Mouse (Mus musculus): ENCODE data around the gene Ccdc154. TPM values are rescaled to one million over a fixed set of nuclear protein-coding genes. Genes with fewer than 3 reads are reported as not detected.
A peak's percentile ranks its signal among the peaks of the same experiment; 100 is the strongest.

Gene Ccdc154
- polyA plus RNA-seq, 1 experiment from 2014 or later: not detected

DNA sequence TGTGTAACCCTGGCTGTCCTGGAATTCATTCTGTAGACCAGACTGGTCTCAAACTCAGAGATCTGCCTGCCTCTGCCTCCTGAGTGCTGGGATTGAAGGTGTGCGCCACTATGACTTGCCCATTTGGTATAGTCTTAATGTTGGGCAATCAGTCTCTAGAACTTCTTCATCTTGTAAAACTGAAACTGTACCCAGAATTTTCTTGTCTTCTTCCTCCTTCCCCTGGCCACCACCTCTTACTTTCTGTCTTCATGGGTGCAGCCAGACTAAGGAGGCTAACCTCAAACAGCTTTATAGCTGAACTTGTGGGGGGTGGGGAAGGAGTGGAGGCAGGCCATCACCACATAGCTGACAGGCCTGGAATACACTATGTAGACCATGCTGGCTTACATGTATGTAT lies 23.5 kb upstream of the Ccdc154 start:
- Histone ChIP-seq H3K4me3 (no peak overlapping the region), H3K4me1 (peaks cover 13% of the 10 kb centered on the region), H3K27me3 (replicated peaks) (no peaks in the 10 kb centered on the region), H3K36me3 (no peaks in the 10 kb centered on the region; the same call in 1 of the 2 replicates), H3K27ac (no peak overlapping the region), H3K4me2 (replicated peaks) (no peak overlapping the region), H3K9ac (no peak overlapping the region), H3K9me3 (no peaks in the 10 kb centered on the region)
- ATAC-seq (ENCODE audit: low FRiP score, low read depth): no peak
- 93% methylated on average over 1 of the region's 1 CpGs for WGBS

DNA sequence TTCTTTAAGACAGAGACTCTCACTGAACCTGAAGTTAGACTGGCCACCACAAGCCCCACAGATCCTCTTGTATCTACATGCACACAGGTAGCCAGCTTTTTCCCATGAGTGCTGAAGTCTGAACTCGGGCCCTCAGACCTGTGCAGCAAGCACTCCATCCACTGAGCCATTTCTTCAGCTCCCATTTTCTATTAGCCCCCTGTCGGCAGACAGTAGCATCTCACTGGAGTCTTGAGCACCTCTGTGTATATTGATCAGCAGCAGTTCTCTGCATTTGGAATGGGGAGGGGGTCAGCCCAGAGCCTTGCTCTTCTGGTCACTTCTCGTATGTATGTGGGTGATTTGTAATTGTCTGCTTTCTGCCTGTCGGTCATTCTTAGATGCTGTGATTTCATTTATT lies 22.3 kb upstream of the Ccdc154 start:
- no peak overlapping the region for H3K9ac ChIP-seq
- no peak overlapping the region for H3K27ac ChIP-seq
- H3K4me1 ChIP-seq: 0 out of 2 replicates have a peak, but pooled peaks cover 4% of the 10 kb centered on the region
- no peak for ATAC-seq (ENCODE audit: low FRiP score, low read depth)
- 74% methylated on average over 4 of the region's 4 CpGs for WGBS
- no peaks in the 10 kb centered on the region for H3K9me3 ChIP-seq
- H3K27me3 ChIP-seq (replicated peaks): no peaks in the 10 kb centered on the region
- H3K4me3 ChIP-seq: no peak overlapping the region
- no peak overlapping the region for H3K4me2 ChIP-seq (replicated peaks)
- H3K36me3 ChIP-seq: peaks cover 6% of the 10 kb centered on the region; the same call in 1 of the 2 replicates

DNA sequence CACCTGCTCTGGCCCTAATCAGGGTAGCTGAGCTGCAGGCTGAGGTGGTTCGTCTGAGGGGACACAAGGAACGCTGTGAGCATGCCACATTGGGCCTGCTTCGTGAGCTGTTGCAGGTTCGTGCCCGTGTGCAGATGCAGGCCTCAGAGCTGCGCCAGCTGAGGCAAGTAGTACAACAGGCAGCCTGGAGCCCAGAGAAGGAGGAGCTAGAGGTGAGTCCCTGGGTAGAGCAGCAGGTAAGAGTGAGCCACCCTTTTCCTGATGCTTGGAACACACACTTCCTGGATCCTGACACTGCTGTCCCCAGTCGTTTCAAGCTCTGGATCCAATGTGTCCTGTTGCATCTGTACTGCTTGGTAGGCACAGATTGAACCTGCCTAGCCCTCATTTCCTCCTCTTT lies 1.1 kb downstream of the Ccdc154 start:
- Histone ChIP-seq H3K27ac (no peak overlapping the region), H3K9me3 (no peaks in the 10 kb centered on the region), H3K4me2 (replicated peaks) (no peak overlapping the region), H3K4me3 (no peak overlapping the region), H3K9ac (no peak overlapping the region), H3K4me1 (no peaks in the 10 kb centered on the region), H3K27me3 (replicated peaks) (no peaks in the 10 kb centered on the region), H3K36me3 (peaks cover 33% of the 10 kb centered on the region)
- WGBS: 82% methylated on average over 7 of the region's 7 CpGs
- ATAC-seq (ENCODE audit: low FRiP score, low read depth): no peak

DNA sequence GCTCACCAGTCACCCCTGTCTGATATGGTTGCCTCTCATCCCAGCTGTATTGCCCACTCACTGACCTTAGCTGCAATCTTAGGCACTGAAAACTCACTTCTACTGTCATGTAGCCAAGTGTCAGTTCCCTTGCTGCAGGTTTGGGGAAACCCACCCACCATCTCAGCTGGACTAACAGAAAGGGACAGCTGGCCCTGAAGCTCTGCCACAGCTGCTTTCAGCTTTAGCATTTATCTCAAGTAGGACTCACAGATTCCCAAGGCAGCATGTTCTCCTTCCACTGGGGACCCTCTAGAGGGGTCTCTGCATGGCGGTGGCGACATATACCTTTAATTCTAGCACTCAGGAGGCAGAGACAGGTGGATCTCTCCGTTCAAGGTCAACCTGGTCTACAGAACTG lies 2.5 kb downstream of the Ccdc154 start:
- Histone ChIP-seq H3K4me2 (replicated peaks) (no peak overlapping the region), H3K36me3 (peaks cover 23% of the 10 kb centered on the region), H3K4me1 (no peaks in the 10 kb centered on the region), H3K9ac (no peak overlapping the region), H3K4me3 (no peak overlapping the region), H3K27me3 (replicated peaks) (no peaks in the 10 kb centered on the region), H3K9me3 (no peaks in the 10 kb centered on the region), H3K27ac (no peak overlapping the region)
- ATAC-seq (ENCODE audit: low FRiP score, low read depth): no peak
- 88% methylated on average over 3 of the region's 3 CpGs for WGBS

DNA sequence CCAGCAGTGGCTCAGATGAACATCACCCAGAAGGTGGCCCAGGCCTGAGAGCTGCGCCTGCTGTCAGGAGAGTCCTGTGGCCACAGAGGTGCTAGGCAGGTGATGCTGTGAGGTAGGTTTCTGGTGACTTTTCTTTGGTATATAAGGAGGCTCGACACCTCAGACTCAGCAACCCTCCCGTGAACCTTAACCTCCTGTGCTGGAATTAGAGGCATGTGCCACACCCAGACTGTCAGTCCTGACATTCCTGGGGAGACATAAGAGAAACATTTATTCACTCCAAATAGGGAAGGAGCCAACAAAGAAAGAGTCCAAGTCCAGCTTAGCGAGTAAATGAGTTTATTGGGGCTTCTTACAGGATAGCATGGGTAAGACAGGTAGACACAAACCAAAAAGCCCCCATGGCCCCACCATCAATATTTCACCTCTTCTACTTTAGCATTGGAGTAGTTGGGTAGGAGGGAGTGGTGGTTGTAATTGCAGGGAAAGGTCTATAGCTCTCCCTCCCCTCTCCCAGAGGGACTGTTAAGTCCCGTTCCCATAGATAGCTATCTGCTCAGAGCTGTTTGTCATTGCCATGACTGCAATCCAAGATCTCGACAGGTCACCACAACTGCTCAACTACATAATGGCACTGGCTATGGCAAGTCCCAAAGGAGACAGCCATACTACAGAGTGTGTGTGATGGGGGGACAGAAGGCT lies 3.9 kb downstream of the Ccdc154 start:
- Histone ChIP-seq H3K9ac (no peak overlapping the region), H3K4me1 (no peaks in the 10 kb centered on the region), H3K36me3 (peaks cover 9% of the 10 kb centered on the region), H3K4me2 (replicated peaks) (no peak overlapping the region), H3K27ac (no peak overlapping the region), H3K4me3 (no peak overlapping the region), H3K9me3 (no peaks in the 10 kb centered on the region), H3K27me3 (replicated peaks) (no peaks in the 10 kb centered on the region)
- no peak for ATAC-seq (ENCODE audit: low FRiP score, low read depth)
- WGBS: 68% methylated on average over 6 of the region's 6 CpGs

DNA sequence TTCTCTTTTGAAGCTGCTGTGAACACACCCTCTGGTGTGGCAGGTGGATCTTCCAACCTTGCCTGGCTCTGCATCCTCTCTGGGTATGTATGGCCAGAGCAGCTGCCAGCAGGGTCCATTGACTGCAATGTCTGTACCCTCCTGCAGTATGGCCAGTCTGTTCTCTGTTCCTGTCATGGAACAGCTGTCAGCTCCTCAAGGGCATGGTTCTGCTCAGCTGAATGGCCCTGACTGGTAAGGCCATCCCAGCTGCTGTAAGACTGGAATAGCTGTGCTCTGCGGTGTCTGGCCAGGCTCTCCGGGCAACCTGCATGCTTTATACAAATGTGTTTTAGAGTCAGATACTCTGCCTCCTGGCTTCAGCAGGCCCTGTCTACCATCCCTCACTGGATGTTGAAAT lies 7.4 kb downstream of the Ccdc154 start:
- Histone ChIP-seq H3K4me3 (no peak overlapping the region), H3K27me3 (replicated peaks) (no peaks in the 10 kb centered on the region), H3K9ac (no peak overlapping the region), H3K9me3 (no peaks in the 10 kb centered on the region), H3K36me3 (no peaks in the 10 kb centered on the region), H3K4me2 (replicated peaks) (no peak overlapping the region), H3K27ac (no peak overlapping the region), H3K4me1 (no peaks in the 10 kb centered on the region)
- ATAC-seq (ENCODE audit: low FRiP score, low read depth): no peak
- WGBS: 96% methylated on average over 2 of the region's 2 CpGs

DNA sequence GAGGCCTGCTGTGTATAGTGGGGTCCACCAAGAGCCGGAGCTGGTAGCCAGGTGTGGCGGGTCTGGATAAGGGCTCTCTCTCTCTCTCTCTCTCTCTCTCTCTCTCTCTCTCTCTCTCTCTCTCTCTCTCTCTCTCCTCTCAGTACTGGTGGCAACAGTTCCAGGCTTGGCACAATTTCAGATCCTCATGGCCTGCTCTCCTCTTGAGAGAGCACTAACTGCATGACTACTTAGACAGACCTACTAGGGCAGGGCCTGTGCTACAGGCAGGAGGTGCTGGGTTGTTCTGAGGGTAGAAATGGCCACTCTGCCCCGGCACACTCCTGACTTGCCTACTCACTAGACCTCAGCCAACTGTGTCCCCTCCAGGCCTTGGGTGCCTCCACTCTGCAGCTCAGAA lies 10.3 kb downstream of the Ccdc154 start:
- Histone ChIP-seq H3K9ac (no peak overlapping the region), H3K27ac (no peak overlapping the region), H3K4me3 (no peak overlapping the region), H3K9me3 (no peaks in the 10 kb centered on the region), H3K36me3 (no peaks in the 10 kb centered on the region), H3K4me1 (no peaks in the 10 kb centered on the region), H3K4me2 (replicated peaks) (no peak overlapping the region), H3K27me3 (replicated peaks) (no peaks in the 10 kb centered on the region)
- WGBS: 91% methylated on average over 3 of the region's 3 CpGs
- ATAC-seq (ENCODE audit: low FRiP score, low read depth): no peak

DNA sequence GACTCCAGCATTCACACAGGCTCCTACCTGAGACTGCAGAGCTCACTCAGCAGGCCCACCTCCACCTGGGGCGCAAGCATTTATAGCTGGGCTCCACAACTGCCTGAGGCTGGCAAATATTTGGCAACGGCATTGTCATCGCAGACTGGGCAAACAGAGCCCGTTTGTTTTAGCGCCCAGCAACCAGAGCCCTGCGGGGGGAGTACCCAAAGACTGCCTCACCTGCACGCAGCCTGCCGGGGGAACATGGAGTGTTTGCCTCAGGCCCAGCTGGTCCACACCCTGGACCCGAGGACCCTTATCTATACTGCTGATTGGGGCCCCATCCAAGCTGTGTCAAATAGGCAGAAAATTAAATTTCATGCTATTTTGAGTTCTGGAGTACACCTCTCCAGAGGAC lies 13.2 kb downstream of the Ccdc154 start, which contains the start of gene Gm38655:
TSS of gene Gm38655 (minus strand) at position 61 of the 400 bp plus-strand sequence.
- ATAC-seq (ENCODE audit: low FRiP score, low read depth): no peak
- no peak within 1 kb of the TSS for H3K27ac ChIP-seq
- H3K27me3 ChIP-seq (replicated peaks): no peaks in the 10 kb centered on the region; the same call in 1 of the 2 replicates
- H3K9ac ChIP-seq: peak within 1 kb of the TSS; percentile 26; the same call in 1 of the 2 replicates
- no peaks in the 10 kb centered on the region for H3K4me1 ChIP-seq
- no peaks in the 10 kb centered on the region for H3K9me3 ChIP-seq
- H3K4me2 ChIP-seq (replicated peaks): no peak within 1 kb of the TSS
- 63% methylated on average over 9 of the region's 9 CpGs for WGBS
- H3K4me3 ChIP-seq: no peak within 1 kb of the TSS
- H3K36me3 ChIP-seq: no peaks in the 10 kb centered on the region

DNA sequence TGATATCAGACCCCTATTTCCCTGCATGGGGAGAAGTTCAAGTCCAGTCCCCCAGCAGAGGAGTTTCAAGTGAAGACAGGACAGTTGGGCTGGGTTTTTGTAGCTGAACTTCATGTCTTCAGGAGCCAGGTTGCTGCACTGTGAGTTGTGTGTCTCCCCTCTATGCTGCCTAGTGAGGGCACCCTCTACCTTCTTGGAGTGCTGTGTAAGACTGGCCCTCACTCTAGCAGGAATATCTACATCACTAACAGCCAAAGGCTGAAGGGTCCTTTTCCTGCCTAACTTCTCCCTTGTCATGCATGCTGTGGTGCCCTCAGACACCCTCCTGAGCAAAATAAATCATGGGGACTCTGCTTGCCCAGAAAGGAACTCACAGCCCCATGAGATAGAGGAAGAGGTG lies 21.0 kb downstream of the Ccdc154 start:
- no peaks in the 10 kb centered on the region; the same call in 1 of the 2 replicates for H3K27me3 ChIP-seq (replicated peaks)
- no peaks in the 10 kb centered on the region for H3K36me3 ChIP-seq
- H3K4me1 ChIP-seq: peaks cover 15% of the 10 kb centered on the region
- H3K9ac ChIP-seq: 0 out of 2 replicates have a peak overlapping the region, but pooled peaks have one; percentile 87
- no peak overlapping the region for H3K27ac ChIP-seq
- H3K9me3 ChIP-seq: no peaks in the 10 kb centered on the region
- H3K4me2 ChIP-seq (replicated peaks): peak overlapping the region; percentile 96
- no peak for ATAC-seq (ENCODE audit: low FRiP score, low read depth)
- H3K4me3 ChIP-seq: no peak overlapping the region

DNA sequence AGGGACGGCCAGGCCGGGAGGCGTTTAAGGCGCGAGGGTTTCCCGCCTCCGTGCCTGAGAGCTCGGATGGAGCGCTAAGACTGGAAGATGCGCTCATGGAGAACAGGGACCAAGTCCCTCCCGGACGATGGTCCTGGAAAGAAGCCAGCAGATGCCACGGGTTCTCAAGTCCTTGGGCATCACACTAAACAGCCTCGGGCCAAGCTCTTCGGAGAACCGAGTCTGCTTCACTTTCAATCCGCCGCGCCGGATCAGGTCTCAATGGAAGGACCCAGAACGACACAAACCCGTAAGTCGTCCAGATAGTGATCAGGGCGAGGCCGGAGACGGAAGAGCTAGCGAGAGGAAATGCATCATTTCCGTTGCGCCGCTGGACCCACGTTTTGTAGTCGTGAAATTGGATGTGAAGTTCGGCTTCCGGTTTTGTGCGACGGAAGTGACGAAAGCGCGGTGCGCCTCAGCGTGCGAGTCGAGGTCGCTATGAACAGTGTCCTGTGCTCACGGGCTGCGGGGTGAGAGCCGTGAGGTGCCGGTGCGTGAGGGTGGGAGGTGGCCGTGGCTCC lies 21.9 kb downstream of the Ccdc154 start, which contains the start of gene BC003965:
TSS of gene BC003965 (plus strand) at position 426 of the 563 bp plus-strand sequence.
- Histone ChIP-seq H3K9ac (peak within 1 kb of the TSS; percentile 87), H3K36me3 (no peaks in the 10 kb centered on the region)
- WGBS: under 1% methylated on average over 50 of the region's 50 CpGs

DNA sequence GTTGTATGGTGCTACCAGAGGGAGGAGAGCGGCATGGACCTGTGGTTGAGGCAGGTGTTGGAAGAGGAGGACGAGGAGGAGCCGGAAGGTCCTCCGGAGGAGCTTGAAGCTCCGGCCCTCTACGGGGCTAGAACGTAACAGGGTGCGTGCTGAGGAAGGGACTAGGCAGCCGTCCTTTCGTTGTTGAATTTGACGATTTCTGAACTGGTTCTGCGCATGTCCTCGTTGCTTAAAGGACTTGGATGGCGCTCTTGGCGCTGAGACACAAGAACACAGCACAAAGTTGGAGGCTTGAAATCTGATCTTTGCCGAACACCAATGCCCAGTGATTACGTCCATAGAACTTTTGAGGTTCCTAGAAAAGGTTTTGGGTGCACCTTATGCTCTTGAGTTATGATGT lies 22.7 kb downstream of the Ccdc154 start:
- Histone ChIP-seq H3K4me2 (replicated peaks) (peak overlapping the region; percentile 96), H3K9ac (peak overlapping the region; percentile 87), H3K27me3 (replicated peaks) (no peaks in the 10 kb centered on the region), H3K27ac (no peak overlapping the region), H3K4me1 (peaks cover 25% of the 10 kb centered on the region), H3K4me3 (peak overlapping the region; percentile 78), H3K9me3 (no peaks in the 10 kb centered on the region), H3K36me3 (no peaks in the 10 kb centered on the region)
- peak; percentile 15; the same call in 1 of the 2 replicates for ATAC-seq (ENCODE audit: low FRiP score, low read depth)
- WGBS: 10% methylated on average over 17 of the region's 17 CpGs

More for the DNA sequence above, 21.9 kb downstream of the Ccdc154 start, which contains the start of gene BC003965:
- Histone ChIP-seq H3K4me3 (peak within 1 kb of the TSS; percentile 78), H3K27ac (peak within 1 kb of the TSS; percentile 76), H3K27me3 (replicated peaks) (no peaks in the 10 kb centered on the region), H3K4me2 (replicated peaks) (peak within 1 kb of the TSS; percentile 96), H3K9me3 (no peaks in the 10 kb centered on the region), H3K4me1 (peaks cover 17% of the 10 kb centered on the region)
- peak; percentile 84 for ATAC-seq (ENCODE audit: low FRiP score, low read depth)

DNA sequence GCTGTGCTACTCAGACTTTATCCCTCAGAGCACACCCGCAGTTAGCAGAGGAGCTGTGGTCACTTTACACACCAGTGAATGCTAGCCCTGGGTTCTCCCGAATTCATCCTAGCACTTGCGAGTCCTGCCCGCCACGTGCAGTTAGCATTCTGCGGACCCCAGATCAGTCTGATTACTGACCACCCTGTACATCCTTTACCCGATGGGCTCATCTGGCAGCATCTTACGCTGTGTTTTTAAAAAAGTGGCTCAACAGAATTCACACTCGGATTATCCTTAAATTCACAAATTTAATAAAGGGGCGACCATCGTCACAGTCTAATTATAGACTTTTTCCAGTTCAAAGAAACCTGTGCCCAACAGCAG lies 25.5 kb downstream of the Ccdc154 start:
- peaks cover 8% of the 10 kb centered on the region; the same call in 1 of the 2 replicates for H3K36me3 ChIP-seq
- ATAC-seq (ENCODE audit: low FRiP score, low read depth): no peak
- H3K27me3 ChIP-seq (replicated peaks): no peaks in the 10 kb centered on the region
- peak overlapping the region; percentile 82 for H3K9ac ChIP-seq
- H3K4me3 ChIP-seq: peak overlapping the region; percentile 98
- H3K27ac ChIP-seq: no peak overlapping the region
- H3K4me2 ChIP-seq (replicated peaks): peak overlapping the region; percentile 86
- peaks cover 29% of the 10 kb centered on the region for H3K4me1 ChIP-seq
- WGBS: 7% methylated on average over 11 of the region's 11 CpGs
- H3K9me3 ChIP-seq: no peaks in the 10 kb centered on the region

Measured in neural tube, embryonic 12.5 days (tissue).